Mouse (Mus musculus) Muller cell, postnatal 12 days (primary cell): ENCODE measurements around the gene Shd.

Experiments
- DNase-seq: peaks from one replicate; pipeline ENCODE4 v3.0.0-alpha.2; 2015; ENCODE audit errors: inconsistent ontology term

The Shd gene

DNA sequence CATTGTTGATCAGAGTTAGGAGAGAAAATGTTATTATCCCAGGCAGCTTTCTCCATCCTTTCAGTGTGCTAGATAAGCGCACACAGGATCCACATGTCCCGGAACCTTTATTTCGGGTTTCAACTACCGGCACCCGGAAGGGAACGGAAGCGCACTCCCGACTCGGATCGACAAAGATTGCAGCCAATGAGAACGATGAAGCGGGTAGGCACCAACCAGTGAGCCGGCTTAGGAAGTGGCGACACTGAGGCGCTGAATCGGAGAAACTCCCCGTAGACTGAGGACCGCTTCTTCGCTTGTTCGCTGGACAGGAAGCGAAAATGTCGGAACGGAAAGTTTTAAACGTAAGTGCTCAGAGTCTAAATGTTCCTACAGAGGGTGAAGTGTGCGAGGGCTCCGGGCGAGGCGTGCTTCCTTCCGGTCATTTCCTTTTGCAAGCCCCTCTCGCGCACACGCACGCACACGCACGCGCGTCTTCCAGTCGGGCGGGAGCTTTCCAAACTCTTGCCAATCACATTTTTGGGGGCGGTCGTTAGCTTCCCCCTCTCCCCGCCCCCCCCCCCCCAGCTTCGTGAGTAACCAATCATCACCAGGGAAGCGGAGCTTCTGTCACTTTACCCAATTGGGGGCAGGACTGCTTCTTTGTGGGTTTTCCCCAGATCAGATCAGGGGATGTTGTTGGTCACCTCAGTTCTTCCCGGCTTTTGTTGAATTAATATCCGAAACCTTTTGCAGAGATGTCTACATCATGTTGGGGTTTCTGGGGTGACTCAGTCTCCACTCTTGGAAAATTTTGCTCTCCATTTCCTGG is 11.1 kb upstream of the Shd start, which contains the start of gene Yju2:
Gene Yju2 (plus strand): TSS at position 182 of the 811 bp plus-strand sequence.
- peak; percentile 98 for DNase-seq

DNA sequence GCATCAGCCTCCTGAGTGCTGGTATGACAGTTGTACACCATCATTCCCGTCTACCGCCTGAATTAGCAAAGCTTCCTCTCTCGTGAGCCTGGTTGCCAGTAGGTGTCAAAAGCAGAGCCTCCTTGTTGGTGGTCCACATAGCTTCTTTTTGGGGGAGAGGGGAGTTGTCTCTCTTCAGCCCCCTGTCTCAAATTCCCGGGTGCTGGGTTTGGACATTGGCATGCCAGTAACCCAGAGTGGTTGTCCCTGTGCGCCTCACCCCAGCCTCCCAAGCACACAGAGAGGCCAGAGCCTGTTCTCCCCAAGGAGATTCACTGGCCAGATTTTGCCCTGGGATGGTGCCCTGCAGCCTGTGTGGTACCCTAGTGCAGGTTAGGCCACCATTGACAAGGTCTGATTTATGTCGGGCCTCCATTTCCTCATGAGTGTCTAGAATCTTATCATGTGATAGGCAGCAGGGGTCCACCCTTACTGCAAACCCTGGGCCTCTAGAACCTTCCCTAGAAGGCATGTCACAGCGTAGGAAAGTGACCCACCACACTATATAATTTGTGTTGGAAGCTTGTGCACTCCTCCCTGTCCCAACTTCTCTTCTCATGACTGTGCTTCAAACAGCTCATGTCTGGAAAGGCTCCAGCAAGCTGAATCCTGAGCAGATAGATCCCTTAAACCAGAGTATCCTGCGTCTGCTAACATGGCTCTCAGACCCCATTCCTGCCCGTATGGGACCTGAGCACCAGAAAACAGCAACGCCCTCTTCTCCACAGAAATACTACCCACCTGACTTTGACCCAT is 10.1 kb upstream of the Shd start:
- no peak for DNase-seq

DNA sequence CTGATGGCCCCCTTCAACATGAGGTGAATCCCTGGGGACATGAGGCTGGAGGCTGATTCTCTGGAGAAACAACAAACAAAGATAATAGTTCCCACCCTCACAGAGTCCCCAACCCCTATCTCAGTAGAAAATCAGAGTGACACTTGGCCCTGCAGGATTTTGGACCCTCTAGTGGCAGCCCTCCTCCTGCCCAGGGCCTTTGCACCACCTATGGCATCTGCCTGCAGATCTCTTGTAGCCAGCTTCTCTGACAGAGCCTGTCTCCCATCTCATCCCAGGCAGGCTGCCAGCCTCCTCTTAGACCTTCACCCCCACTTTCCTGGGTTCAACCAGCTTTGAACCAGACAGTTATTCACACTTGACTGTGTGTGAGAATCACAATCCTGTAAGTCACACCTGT is 9.5 kb upstream of the Shd start:
- DNase-seq: no peak

- no peak for DNase-seq
Measured at GRCm38 (mm10) chr17:55961631-55962030, 8.6 kb upstream of the Shd start.

GRCm38 (mm10) chr17:55963171-55963570 is 7.1 kb upstream of the Shd start:
- no peak for DNase-seq

DNA sequence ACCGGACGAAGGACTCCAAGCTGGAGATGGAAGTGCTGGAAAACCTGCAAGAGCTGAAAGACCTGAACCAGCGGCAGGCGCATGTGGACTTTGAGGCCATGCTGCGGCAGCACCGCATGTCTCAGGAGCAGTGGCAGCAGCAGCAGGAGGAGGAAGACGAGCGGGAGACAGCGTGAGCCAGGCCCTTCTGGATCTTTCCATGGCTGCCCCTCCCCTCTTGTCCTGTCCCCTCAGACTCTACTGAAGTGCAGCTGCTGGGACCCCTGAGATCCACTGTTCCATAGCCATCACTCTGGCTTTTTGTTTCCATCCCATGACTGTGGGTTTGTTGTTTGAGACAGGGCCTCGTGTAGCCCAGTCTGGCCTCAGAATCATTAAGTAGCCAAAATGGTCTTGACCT is 5.8 kb upstream of the Shd start:
- DNase-seq: no peak

DNA sequence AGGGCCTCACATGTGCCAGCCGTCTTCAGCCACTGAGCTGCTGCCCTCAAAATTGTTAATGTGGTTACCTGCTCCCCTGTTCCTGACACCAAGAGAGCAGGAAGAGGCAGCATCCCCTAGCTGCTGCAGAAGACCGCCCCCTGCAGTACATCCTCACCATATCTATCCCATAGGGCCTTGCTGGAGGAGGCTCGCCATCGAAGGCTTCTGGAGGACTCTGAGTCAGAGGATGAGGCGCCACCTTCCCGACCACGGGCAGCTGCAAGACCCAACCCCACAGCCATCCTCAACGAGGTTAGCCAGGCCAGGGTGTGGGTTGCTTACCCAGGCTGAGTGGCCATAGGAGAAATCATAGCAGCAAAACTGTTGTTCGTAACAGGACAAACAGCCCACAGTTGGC is 5.3 kb upstream of the Shd start:
- DNase-seq: no peak

- DNase-seq: no peak
Measured at GRCm38 (mm10) chr17:55967186-55967585, 3.1 kb upstream of the Shd start.

- no peak for DNase-seq
Measured at GRCm38 (mm10) chr17:55968210-55968609, 2.1 kb upstream of the Shd start.

DNA sequence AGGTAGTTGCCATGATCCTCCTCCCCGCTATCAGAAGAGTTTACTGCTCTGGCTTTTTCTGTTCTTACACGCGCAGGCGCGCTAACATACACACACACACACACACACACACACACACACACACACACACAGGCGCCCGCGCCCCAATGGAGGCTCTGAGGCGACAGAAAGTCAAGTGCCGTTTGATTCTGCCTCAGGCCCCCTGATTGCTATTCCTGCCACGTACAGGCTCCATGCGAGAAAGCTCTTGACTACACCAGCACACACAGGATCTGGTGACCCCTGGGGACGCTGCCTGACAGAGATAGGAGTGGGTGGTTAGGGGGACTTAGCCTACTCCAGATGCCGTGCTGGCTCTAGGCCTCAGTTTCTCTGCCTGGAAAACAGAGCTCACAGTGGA is 707 bp upstream of the Shd start:
- no peak for DNase-seq

DNA sequence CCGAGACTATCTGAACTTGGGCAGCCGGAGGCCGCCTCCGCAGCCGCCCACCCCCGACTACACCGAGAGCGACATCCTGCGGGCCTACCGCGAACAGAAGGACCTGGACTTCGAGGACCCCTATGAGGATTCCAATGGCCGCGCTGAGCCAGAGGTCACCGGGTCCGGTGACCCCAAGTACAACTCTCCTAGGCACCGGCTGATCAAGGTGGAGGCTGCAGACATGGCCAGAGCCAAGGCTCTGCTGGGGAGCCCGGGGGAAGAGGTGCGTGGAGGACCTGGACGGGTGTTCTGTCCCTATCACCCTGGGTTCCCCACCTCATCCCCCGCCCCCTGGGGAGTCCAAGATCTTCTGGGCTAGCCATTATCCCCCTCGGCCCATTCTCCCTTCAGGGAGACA is 1.2 kb downstream of the Shd start:
- DNase-seq: no peak

- peak; percentile 62 for DNase-seq
Measured at GRCm38 (mm10) chr17:55976255-55976862, 6.1 kb downstream of the Shd start.

DNA sequence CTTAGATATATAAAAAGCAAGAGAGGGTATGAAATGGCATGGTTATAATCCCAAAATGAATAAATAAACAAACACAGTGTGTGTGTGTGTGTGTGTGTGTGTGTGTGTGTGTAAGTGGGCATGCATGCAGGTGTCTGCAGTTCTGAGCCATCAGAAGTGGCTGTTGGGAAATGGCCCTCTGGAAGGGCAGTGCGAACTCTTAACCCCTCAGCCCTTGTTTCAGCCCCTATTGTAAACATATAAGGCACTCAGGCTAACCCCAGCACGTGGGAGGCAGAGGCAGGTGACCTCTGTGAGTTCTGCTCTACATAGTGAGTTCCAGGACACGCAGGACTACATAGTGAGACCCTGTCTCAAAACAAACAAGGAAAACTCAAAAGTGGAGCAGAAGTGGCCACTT is 7.0 kb downstream of the Shd start:
- DNase-seq: no peak

GRCm38 (mm10) chr17:55986030-55986961 is 16.0 kb downstream of the Shd start, which contains the start of gene Fsd1:
TSS of gene Fsd1 (plus strand) at chr17:55986509.
- peak; percentile 69 for DNase-seq

DNA sequence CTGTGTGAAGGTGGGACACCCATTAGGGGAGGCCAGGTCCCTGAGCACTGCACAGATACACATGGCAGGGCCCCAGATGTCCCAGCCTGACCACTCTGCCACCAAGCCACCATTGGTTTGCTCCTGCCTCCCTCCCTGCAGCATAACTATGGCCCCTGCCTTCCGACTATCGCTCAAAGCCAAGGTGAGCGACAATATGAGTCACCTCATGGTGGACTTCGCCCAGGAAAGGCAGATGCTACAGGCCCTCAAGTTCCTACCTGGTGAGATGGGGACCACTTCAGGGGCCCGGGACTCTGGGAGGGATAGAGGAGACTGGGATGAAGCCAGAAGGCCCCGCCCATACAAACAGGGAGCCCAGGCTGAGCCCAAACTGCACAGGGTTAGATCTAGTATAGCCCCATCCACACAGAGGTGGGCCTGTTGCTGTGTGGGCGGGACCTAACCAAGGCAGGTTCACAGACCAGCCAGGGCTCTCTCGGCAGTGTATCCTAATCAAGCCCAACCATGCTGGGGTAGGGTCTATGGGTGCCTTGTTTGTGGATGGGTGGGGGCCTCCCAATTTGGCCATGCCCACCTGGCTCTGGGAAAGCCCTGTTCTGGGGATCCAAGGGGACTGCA is 20.1 kb downstream of the Shd start:
- DNase-seq: no peak

- no peak for DNase-seq
Measured at GRCm38 (mm10) chr17:55996007-55996406, 25.7 kb downstream of the Shd start.

- no peak for DNase-seq
Measured at GRCm38 (mm10) chr17:55999794-56000499, 29.7 kb downstream of the Shd start.

DNA sequence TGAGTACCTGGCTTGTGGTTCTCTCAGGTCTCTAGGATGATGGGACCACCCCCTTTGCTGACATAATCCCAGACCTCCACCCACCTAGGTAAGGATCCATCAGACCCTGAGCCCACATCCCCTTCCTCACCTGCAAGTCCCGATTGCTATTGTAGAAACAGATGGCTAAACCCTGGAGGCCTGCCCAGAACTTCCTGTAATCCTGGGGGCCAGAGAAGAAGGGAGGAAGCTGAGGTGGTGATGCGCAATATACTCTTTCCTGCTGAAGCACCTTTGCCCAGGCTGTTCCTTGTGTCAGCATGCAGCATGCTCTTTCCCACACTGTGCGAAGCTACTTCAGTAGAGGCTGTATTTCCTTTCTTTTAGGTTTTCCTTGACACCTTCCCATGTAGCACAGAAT is 32.7 kb downstream of the Shd start:
- no peak for DNase-seq

GRCm38 (mm10) chr17:56005415-56006061 is 35.3 kb downstream of the Shd start, which contains the start of the genes Stap2 and Mpnd:
TSS of gene Stap2 (minus strand) at chr17:56005584.
TSS of gene Mpnd (plus strand) at chr17:56005711.
- DNase-seq: no peak

- DNase-seq: no peak
Measured at GRCm38 (mm10) chr17:56006956-56007355, 36.7 kb downstream of the Shd start.
